ENCODE assay signal across 16 mouse cellular contexts in genomic region chr2:26641006-26641647, GRCm38 (mm10). TPM values are rescaled to one million over a fixed set of nuclear protein-coding genes. Genes with fewer than 3 reads are reported as not detected.
DNase-seq lines count a peak whose midpoint lies in the region; ATAC-seq and TF ChIP-seq lines count a peak whose summit lies in the region.
"Had no signal": no experiment of that assay in that cellular context is flagged by ENCODE, and none has a peak within 500 bp of the region (broad histone marks: within the 10 kb centered on the region; RNA-seq: fewer than 3 reads in every experiment).

No protein-coding gene starts in this region.

- H3K4me1 ChIP-seq in heart, adult 2 months (ENCODE audit: control insufficient read depth, insufficient read depth, low read length): peaks cover 12% of the 10 kb centered on the region
- H3K4me1 ChIP-seq in midbrain, embryonic 15.5 days: peaks cover 33% of the 10 kb centered on the region
- peaks cover 30% of the 10 kb centered on the region for H3K4me1 ChIP-seq in midbrain, embryonic 13.5 days (replicated peaks)
- H3K4me1 ChIP-seq in limb, embryonic 10.5 days: peaks cover 28% of the 10 kb centered on the region
- H3K4me1 ChIP-seq in stomach, embryonic 15.5 days: peaks cover 22% of the 10 kb centered on the region

- H3K36me3 ChIP-seq in heart, adult 2 months (ENCODE audit: control insufficient read depth, insufficient read depth, low read length): peaks cover 7% of the 10 kb centered on the region
- H3K36me3 ChIP-seq in midbrain, embryonic 15.5 days (replicated peaks): peaks cover 22% of the 10 kb centered on the region
- H3K36me3 ChIP-seq in midbrain, embryonic 13.5 days: peaks cover 22% of the 10 kb centered on the region
- H3K36me3 ChIP-seq in limb, embryonic 10.5 days: peaks cover 32% of the 10 kb centered on the region
- peaks cover 18% of the 10 kb centered on the region; the same call in 1 of the 2 replicates for H3K36me3 ChIP-seq in stomach, embryonic 15.5 days

- no peaks in the 10 kb centered on the region for H3K27me3 ChIP-seq in heart, adult 2 months (ENCODE audit: control insufficient read depth, insufficient read depth, low read length)
- H3K27me3 ChIP-seq in midbrain, embryonic 15.5 days (replicated peaks): no peaks in the 10 kb centered on the region
- no peaks in the 10 kb centered on the region for H3K27me3 ChIP-seq in midbrain, embryonic 13.5 days
- no peaks in the 10 kb centered on the region for H3K27me3 ChIP-seq in limb, embryonic 10.5 days (ENCODE audit: low read depth, poor library complexity, severe bottlenecking)
- H3K27me3 ChIP-seq in stomach, embryonic 15.5 days (replicated peaks): no peaks in the 10 kb centered on the region
- H3K27me3 ChIP-seq: forebrain, embryonic 13.5 days had no signal

- TF ChIP-seq EP300 in heart, adult 2 months (IDR thresholded peaks at IDR 0.05; ENCODE audit: insufficient read depth, low read depth, low read length): no peak

- ATAC-seq in midbrain, embryonic 15.5 days (replicated peaks): no peak
- ATAC-seq in midbrain, embryonic 13.5 days: no peak
- ATAC-seq in stomach, embryonic 15.5 days (ENCODE audit: insufficient read depth, low FRiP score, low read depth): no peak
- ATAC-seq: CD4-positive, CD25-positive, alpha-beta regulatory T cell, adult 4 months; midbrain, embryonic 16.5 days had no signal

- H3K9me3 ChIP-seq in midbrain, embryonic 15.5 days: no peaks in the 10 kb centered on the region
- H3K9me3 ChIP-seq in midbrain, embryonic 13.5 days: no peaks in the 10 kb centered on the region
- no peaks in the 10 kb centered on the region for H3K9me3 ChIP-seq in limb, embryonic 10.5 days (replicated peaks)
- H3K9me3 ChIP-seq in stomach, embryonic 15.5 days: no peaks in the 10 kb centered on the region
- H3K9me3 ChIP-seq: forebrain, embryonic 13.5 days had no signal

- intact Hi-C loops in heart, adult 2 months (cut with DNase I): loop anchor here (2.0 to 10.0 kb wide), 3 partner anchors 38 to 264 kb away; partner anchors contain the start of genes Sec16a and Surf6
- intact Hi-C loops in heart, postnatal 10 days (cut with DNase I): loop anchor here (1.0 to 10.0 kb wide), 2 partner anchors 9 to 264 kb away; partner anchors contain the start of gene Surf6
- intact Hi-C loops in left cerebral cortex, postnatal 36 days (cut with DNase I): loop anchor here (5.0 kb wide), 1 partner anchor 261 kb away; the partner anchor contains the start of gene Surf6
- intact Hi-C loops in gastrocnemius, postnatal 36 days (cut with DNase I): loop anchor here (10.0 kb wide), 2 partner anchors 264 to 394 kb away; partner anchors contain the start of gene Surf6

- WGBS in heart, adult 2 months: 74% methylated on average over 7 of the region's 7 CpGs
- 82% methylated on average over 7 of the region's 7 CpGs for WGBS in midbrain, embryonic 15.5 days
- 82% methylated on average over 7 of the region's 7 CpGs for WGBS in midbrain, embryonic 13.5 days
- WGBS in limb, embryonic 10.5 days: 73% methylated on average over 7 of the region's 7 CpGs
- WGBS in stomach, embryonic 15.5 days: 68% methylated on average over 7 of the region's 7 CpGs

- no peaks in the 10 kb centered on the region for H3K79me2 ChIP-seq in heart, adult 2 months (replicated peaks; ENCODE audit: control insufficient read depth, insufficient read depth, low read length)

- no peak overlapping the region for H3K9ac ChIP-seq in heart, adult 2 months (ENCODE audit: low read depth, low read length)
- H3K9ac ChIP-seq in midbrain, embryonic 15.5 days: no peak overlapping the region
- H3K9ac ChIP-seq in midbrain, embryonic 13.5 days (replicated peaks): no peak overlapping the region
- no peak overlapping the region for H3K9ac ChIP-seq in stomach, embryonic 15.5 days
- H3K9ac ChIP-seq: forebrain, embryonic 13.5 days had no signal

- TF ChIP-seq POLR2A in heart, adult 2 months (IDR thresholded peaks at IDR 0.05; ENCODE audit: insufficient read depth, low read depth, low read length): no peak

- no peak for DNase-seq in heart, adult 2 months
- DNase-seq in heart, postnatal 10 days: no peak
- DNase-seq in limb, embryonic 10.5 days (ENCODE audit: low spot score): no peak
- DNase-seq in left cerebral cortex, postnatal 36 days (ENCODE audit: low spot score in 2 of 2): no peak
- no peak for DNase-seq in gastrocnemius, postnatal 36 days
- DNase-seq: kidney, adult 18-20 months; lung, adult 2 months had no signal

- no peak for TF ChIP-seq CTCF in heart, adult 2 months (IDR thresholded peaks at IDR 0.05)

- H3K27ac ChIP-seq in heart, adult 2 months: peak overlapping the region; percentile 88
- H3K27ac ChIP-seq in midbrain, embryonic 15.5 days: peak overlapping the region; percentile 83; the same call in 1 of the 2 replicates
- no peak overlapping the region for H3K27ac ChIP-seq in midbrain, embryonic 13.5 days
- peak overlapping the region; percentile 97; the same call in 1 of the 2 replicates for H3K27ac ChIP-seq in limb, embryonic 10.5 days
- peak overlapping the region; percentile 87 for H3K27ac ChIP-seq in stomach, embryonic 15.5 days
- H3K27ac ChIP-seq: forebrain, embryonic 13.5 days had no signal

- no peak overlapping the region for H3K4me2 ChIP-seq in midbrain, embryonic 15.5 days
- no peak overlapping the region for H3K4me2 ChIP-seq in midbrain, embryonic 13.5 days (replicated peaks)
- H3K4me2 ChIP-seq in stomach, embryonic 15.5 days: no peak overlapping the region
- H3K4me2 ChIP-seq: forebrain, embryonic 13.5 days had no signal

- no peak overlapping the region for H3K4me3 ChIP-seq in heart, adult 2 months
- H3K4me3 ChIP-seq in midbrain, embryonic 15.5 days: no peak overlapping the region
- H3K4me3 ChIP-seq in midbrain, embryonic 13.5 days (replicated peaks): no peak overlapping the region
- no peak overlapping the region for H3K4me3 ChIP-seq in limb, embryonic 10.5 days
- H3K4me3 ChIP-seq in stomach, embryonic 15.5 days (replicated peaks): no peak overlapping the region

RNA-seq across cellular contexts. Expression of gene Fam69b, which starts 12.9 kb away (rescaled TPM):
- total RNA-seq in heart, adult 2 months (2021): 10 to 100 TPM; 20.0 to 21.1 TPM
- 45.7 and 47.6 TPM in 2 replicates for polyA plus RNA-seq in heart, adult 2 months (2012; rRNA removed)
- total RNA-seq in heart, postnatal 10 days (2021): 10 to 100 TPM; 13.8 to 16.8 TPM
- 164 and 168 TPM in 2 replicates for polyA plus RNA-seq in midbrain, embryonic 15.5 days (2015; fragmentation: Nextera tagmentation; extraction: Ambion mirVana)
- 112 and 118 TPM in 2 replicates for polyA plus RNA-seq in midbrain, embryonic 13.5 days (2015; fragmentation: Nextera tagmentation; extraction: Ambion mirVana)
- 31.3 and 43.3 TPM in 2 replicates for polyA plus RNA-seq in limb, embryonic 10.5 days (2016; fragmentation: Nextera tagmentation; extraction: Ambion mirVana)
- 28.9 and 33.7 TPM in 2 replicates for polyA plus RNA-seq in stomach, embryonic 15.5 days (2015; fragmentation: Nextera tagmentation; extraction: Ambion mirVana)
- 10 to 100 TPM; 69.1 to 81.4 TPM for total RNA-seq in left cerebral cortex, postnatal 36 days (2021)
- total RNA-seq in gastrocnemius, postnatal 36 days (2021): 1 to 10 TPM; 1.6 to 2.3 TPM

RNA-seq across cellular contexts. Expression of gene Lcn4, which starts 30.0 kb away (rescaled TPM):
- total RNA-seq in heart, adult 2 months (2021): not detected
- not detected in 2 replicates for polyA plus RNA-seq in heart, adult 2 months (2012; rRNA removed)
- total RNA-seq in heart, postnatal 10 days (2021): not detected
- not detected in 2 replicates for polyA plus RNA-seq in midbrain, embryonic 15.5 days (2015; fragmentation: Nextera tagmentation; extraction: Ambion mirVana)
- not detected in 2 replicates for polyA plus RNA-seq in midbrain, embryonic 13.5 days (2015; fragmentation: Nextera tagmentation; extraction: Ambion mirVana)
- not detected in 2 replicates for polyA plus RNA-seq in limb, embryonic 10.5 days (2016; fragmentation: Nextera tagmentation; extraction: Ambion mirVana)
- not detected in 2 replicates for polyA plus RNA-seq in stomach, embryonic 15.5 days (2015; fragmentation: Nextera tagmentation; extraction: Ambion mirVana)
- total RNA-seq in left cerebral cortex, postnatal 36 days (2021): not detected
- not detected for total RNA-seq in gastrocnemius, postnatal 36 days (2021)
- total RNA-seq: heart, adult 18-20 months; layer of hippocampus, postnatal 14 days had no signal
- polyA plus RNA-seq: brain, embryonic 14.5 days; forebrain, embryonic 13.5 days; lung, adult 2 months; midbrain, embryonic 16.5 days had no signal

RNA-seq across cellular contexts. Expression of gene Agpat2, which starts 36.9 kb away (rescaled TPM):
- 10 to 100 TPM; 52.8 to 59.2 TPM for total RNA-seq in heart, adult 2 months (2021)
- polyA plus RNA-seq in heart, adult 2 months (2012; rRNA removed): 117 and 142 TPM in 2 replicates
- 10 to 100 TPM; 53.3 to 78.7 TPM for total RNA-seq in heart, postnatal 10 days (2021)
- 4.6 and 6.7 TPM in 2 replicates for polyA plus RNA-seq in midbrain, embryonic 15.5 days (2015; fragmentation: Nextera tagmentation; extraction: Ambion mirVana)
- polyA plus RNA-seq in midbrain, embryonic 13.5 days (2015; fragmentation: Nextera tagmentation; extraction: Ambion mirVana): 4.0 and 5.3 TPM in 2 replicates
- 13.2 and 14.5 TPM in 2 replicates for polyA plus RNA-seq in limb, embryonic 10.5 days (2016; fragmentation: Nextera tagmentation; extraction: Ambion mirVana)
- 60.1 and 63.4 TPM in 2 replicates for polyA plus RNA-seq in stomach, embryonic 15.5 days (2015; fragmentation: Nextera tagmentation; extraction: Ambion mirVana)
- total RNA-seq in left cerebral cortex, postnatal 36 days (2021): 1 to 10 TPM; 1.5 to 1.6 TPM
- total RNA-seq in gastrocnemius, postnatal 36 days (2021): 1 to 10 TPM; 5.6 to 5.9 TPM

RNA-seq across cellular contexts. Expression of gene Gm20532, which starts 54.7 kb away (rescaled TPM):
- total RNA-seq in heart, adult 2 months (2021): not detected
- polyA plus RNA-seq in heart, adult 2 months (2012; rRNA removed): not detected in 2 replicates
- under 1 TPM in 1 of 2 experiments, not detected in 1; 0.36 TPM for total RNA-seq in heart, postnatal 10 days (2021)
- polyA plus RNA-seq in midbrain, embryonic 15.5 days (2015; fragmentation: Nextera tagmentation; extraction: Ambion mirVana): not detected in 2 replicates
- polyA plus RNA-seq in midbrain, embryonic 13.5 days (2015; fragmentation: Nextera tagmentation; extraction: Ambion mirVana): not detected in 2 replicates
- polyA plus RNA-seq in limb, embryonic 10.5 days (2016; fragmentation: Nextera tagmentation; extraction: Ambion mirVana): not detected in 2 replicates
- not detected in 2 replicates for polyA plus RNA-seq in stomach, embryonic 15.5 days (2015; fragmentation: Nextera tagmentation; extraction: Ambion mirVana)
- not detected for total RNA-seq in left cerebral cortex, postnatal 36 days (2021)
- not detected for total RNA-seq in gastrocnemius, postnatal 36 days (2021)
- total RNA-seq: heart, adult 18-20 months; layer of hippocampus, postnatal 14 days had no signal
- polyA plus RNA-seq: brain, embryonic 14.5 days; CD4-positive, CD25-positive, alpha-beta regulatory T cell, adult 4 months; forebrain, embryonic 13.5 days; lung, adult 2 months; midbrain, embryonic 16.5 days had no signal
